Mouse (Mus musculus) stomach, embryonic 14.5 days (tissue): ENCODE results near the gene Dpp8. TPM values are rescaled to one million over a fixed set of nuclear protein-coding genes. Genes with fewer than 3 reads are reported as not detected.

Experiments used
- ATAC-seq: fragments of 200-750 bp; cut with Nextera tagmentation; 2 replicates; pipeline ENCODE4 v1.8.0; 2017; ENCODE audit warnings: low read depth, moderate TSS enrichment; ENCODE audit not compliant: insufficient number of reproducible peaks, insufficient read depth, low FRiP score
- H3K27ac ChIP-seq: fragments of 300-500 bp; sonication (generic); 2 replicates; pipeline ENCODE4 v1.5.1; 2014; ENCODE audit warnings: mild to moderate bottlenecking, low read length, moderate library complexity, mixed read lengths
- H3K27me3 ChIP-seq: fragments of 300-500 bp; sonication (generic); 2 replicates; pipeline ENCODE4 v1.6.1; 2014; ENCODE audit warnings: low read length, control low read depth, mixed read lengths; ENCODE audit not compliant: control insufficient read depth, insufficient read depth
- H3K36me3 ChIP-seq: fragments of 300-500 bp; sonication (generic); 2 replicates; pipeline ENCODE4 v1.6.1; 2014; ENCODE audit warnings: mild to moderate bottlenecking, control low read depth, low read length, moderate library complexity, mixed read lengths; ENCODE audit not compliant: control insufficient read depth, insufficient read depth
- H3K4me1 ChIP-seq: fragments of 300-500 bp; sonication (generic); 2 replicates; pipeline ENCODE4 v1.6.1; 2014; ENCODE audit warnings: low read length, control low read depth, mixed read lengths; ENCODE audit not compliant: control insufficient read depth, insufficient read depth
- H3K4me2 ChIP-seq: fragments of 300-500 bp; sonication (generic); replicated peaks from 2 replicates; pipeline ENCODE4 v1.6.1; 2014; ENCODE audit warnings: low read depth, low read length, control low read depth
- H3K4me3 ChIP-seq: fragments of 300-500 bp; sonication (generic); 2 replicates; pipeline ENCODE4 v1.5.1; 2014; ENCODE audit warnings: low read depth, low read length, control low read depth
- H3K9ac ChIP-seq: fragments of 300-500 bp; sonication (generic); replicated peaks from 2 replicates; pipeline ENCODE4 v1.6.1; 2014; ENCODE audit warnings: low read depth, mild to moderate bottlenecking, control low read depth, low read length, moderate library complexity, mixed read lengths
- H3K9me3 ChIP-seq: fragments of 300-500 bp; sonication (generic); 2 replicates; pipeline ENCODE4 v1.6.1; 2016; ENCODE audit warnings: low read depth, low read length, control low read depth; ENCODE audit not compliant: control insufficient read depth
- WGBS: fragments of 180-500 bp; shearing (Covaris S2); extraction: QIAGEN DNeasy Blood & Tissue Kit; methylation state at CpG from one replicate; pipeline ENCODE4 v1.1.7; 2014; 5-methylcytosine and 5-hydroxymethylcytosine counted together
- polyA plus RNA-seq: library from polyadenylated mRNA; unstranded; fragments of >200 nt; fragmentation: Nextera tagmentation; extraction: Ambion mirVana; gene quantifications from 2 replicates; pipeline ENCODE4 v1.2.1, GENCODE M21; 2014

Dpp8 gene
- polyA plus RNA-seq, 1 experiment from 2014 or later: 33.1 TPM

DNA sequence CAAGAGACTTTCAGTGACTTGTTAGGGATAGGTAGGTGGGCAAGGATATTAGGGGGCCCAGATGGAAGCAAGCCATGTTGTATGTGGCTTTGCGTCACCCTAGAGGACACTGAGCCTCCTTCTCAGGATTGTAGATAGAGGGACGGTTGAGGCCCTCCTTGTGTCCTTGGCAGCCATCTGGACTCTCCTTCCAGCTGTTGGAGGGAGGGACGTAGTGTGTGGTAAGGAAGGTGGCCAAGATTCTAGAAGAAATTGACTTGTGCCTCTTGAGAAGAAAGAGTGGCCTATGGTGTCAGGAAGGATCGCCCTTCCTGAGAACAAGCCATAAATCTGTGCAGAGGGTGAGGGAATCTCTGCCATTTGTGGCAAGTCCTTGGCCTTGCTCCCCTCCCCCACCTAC, 74.6 kb downstream of the Dpp8 start:
- Histone ChIP-seq H3K27ac (no peak overlapping the region), H3K27me3 (no peaks in the 10 kb centered on the region), H3K4me2 (no peak overlapping the region), H3K36me3 (no peaks in the 10 kb centered on the region), H3K4me1 (peaks cover 34% of the 10 kb centered on the region), H3K9ac (no peak overlapping the region), H3K9me3 (no peaks in the 10 kb centered on the region), H3K4me3 (no peak overlapping the region)
- WGBS: 77% methylated on average over 4 of the region's 4 CpGs
- ATAC-seq: no peak

DNA sequence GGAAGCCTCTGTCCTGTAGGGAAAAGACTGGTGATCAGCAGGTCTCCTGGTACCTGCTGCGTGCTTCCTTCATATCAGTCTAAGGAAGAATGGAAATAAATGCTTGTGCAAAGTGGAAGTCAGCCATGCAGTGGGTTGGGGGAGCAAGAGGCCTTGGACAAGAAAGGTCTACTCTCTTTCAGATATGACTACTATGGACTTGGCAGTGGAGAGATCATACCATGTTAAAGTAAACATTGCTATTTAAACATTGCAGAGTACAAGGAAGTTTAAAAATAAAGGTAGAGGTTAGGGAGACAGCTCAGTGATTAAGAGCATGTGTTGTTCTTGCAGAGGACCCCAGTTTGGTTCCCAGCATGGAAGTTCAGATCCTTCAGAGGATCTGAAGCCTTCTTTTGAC, 75.7 kb downstream of the Dpp8 start:
- peak; percentile 68 for ATAC-seq

DNA sequence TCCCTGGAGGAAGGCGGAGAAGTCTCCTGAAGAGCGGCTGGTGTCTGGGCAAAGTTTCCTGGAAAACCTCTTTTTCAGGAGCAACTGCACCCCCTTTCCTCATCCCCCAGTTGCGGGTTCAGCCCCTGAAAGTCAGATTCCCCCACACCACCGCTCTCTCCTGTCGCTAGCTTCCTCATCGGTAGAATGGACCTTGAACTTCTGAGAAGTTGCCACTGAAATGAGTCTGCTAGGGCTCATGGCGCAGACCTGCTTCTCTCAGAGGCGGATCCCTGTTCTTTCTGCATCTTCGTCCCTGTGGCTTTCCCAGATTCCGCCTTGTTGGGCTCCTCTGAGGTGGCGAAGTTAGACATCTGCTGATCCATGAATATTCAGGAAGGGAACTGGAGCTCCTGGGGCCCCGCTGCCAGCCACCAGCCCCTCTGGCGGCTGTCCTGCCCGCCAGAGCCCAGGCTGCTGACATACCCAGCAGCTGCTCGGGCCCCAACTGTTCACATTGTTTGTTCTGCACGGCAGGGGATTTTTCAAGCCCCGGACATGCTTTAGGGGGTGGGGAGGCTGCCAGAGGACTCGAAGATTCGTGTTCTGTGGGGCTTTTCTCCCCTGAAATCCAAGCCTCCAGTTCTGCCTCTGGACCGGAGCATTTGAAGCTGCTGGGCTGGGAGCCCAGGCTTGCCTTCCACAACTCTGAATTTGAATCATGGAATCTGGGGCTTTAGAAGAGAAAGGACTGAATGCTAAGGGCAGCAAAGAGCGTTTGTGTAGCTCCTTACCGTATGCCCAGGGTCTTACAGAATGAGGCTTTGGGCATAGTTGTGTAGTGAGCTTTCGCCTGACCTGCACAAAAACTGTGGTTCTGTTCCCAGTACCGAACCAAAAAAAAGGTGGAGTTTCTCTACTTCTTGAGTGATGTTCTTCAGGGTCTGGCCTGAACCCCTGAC, 77.2 kb downstream of the Dpp8 start:
- Histone ChIP-seq H3K27me3 (no peaks in the 10 kb centered on the region), H3K9me3 (no peaks in the 10 kb centered on the region), H3K4me3 (0 out of 2 replicates have a peak overlapping the region, but pooled peaks have one; percentile 6), H3K4me1 (peaks cover 18% of the 10 kb centered on the region), H3K9ac (peak overlapping the region; percentile 29; the same call in 1 of the 2 replicates), H3K27ac (peak overlapping the region; percentile 85), H3K36me3 (peaks cover 4% of the 10 kb centered on the region; the same call in 1 of the 2 replicates), H3K4me2 (peak overlapping the region; percentile 35)
- WGBS: 12% methylated on average over 24 of the region's 24 CpGs
- ATAC-seq: peak; percentile 57; the same call in 1 of the 2 replicates

More for the DNA sequence above, 75.7 kb downstream of the Dpp8 start:
- Histone ChIP-seq H3K4me1 (peaks cover 31% of the 10 kb centered on the region), H3K4me3 (no peak overlapping the region), H3K4me2 (no peak overlapping the region), H3K27me3 (no peaks in the 10 kb centered on the region), H3K9me3 (no peaks in the 10 kb centered on the region), H3K27ac (no peak overlapping the region), H3K36me3 (no peaks in the 10 kb centered on the region; the same call in 1 of the 2 replicates), H3K9ac (no peak overlapping the region)
- WGBS: 55% methylated on average over 1 of the region's 1 CpGs

DNA sequence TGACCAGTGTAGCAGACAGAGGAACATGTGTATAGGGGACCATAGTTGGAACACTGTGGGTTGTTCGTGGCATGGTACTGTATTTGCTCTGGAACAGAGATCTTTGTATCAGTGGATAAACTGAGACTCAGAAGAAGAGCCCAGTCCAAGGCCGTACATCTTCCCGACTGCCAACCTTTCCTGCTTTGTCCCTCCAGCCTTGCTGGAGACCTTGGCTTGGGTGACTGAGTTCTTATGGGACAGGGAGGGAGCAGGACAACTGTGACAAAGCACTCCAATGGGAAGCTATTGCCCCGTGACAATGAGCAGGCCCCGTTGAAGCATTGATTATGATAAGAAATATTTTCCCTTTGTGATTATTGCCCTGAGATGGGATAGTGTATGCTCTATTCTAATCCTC, 79.5 kb downstream of the Dpp8 start:
- Histone ChIP-seq H3K4me1 (peaks cover 17% of the 10 kb centered on the region), H3K27ac (no peak overlapping the region), H3K9ac (no peak overlapping the region), H3K36me3 (peaks cover 23% of the 10 kb centered on the region; the same call in 1 of the 2 replicates), H3K9me3 (no peaks in the 10 kb centered on the region), H3K27me3 (no peaks in the 10 kb centered on the region), H3K4me3 (no peak overlapping the region), H3K4me2 (no peak overlapping the region)
- ATAC-seq: no peak
- 85% methylated on average over 5 of the region's 5 CpGs for WGBS

DNA sequence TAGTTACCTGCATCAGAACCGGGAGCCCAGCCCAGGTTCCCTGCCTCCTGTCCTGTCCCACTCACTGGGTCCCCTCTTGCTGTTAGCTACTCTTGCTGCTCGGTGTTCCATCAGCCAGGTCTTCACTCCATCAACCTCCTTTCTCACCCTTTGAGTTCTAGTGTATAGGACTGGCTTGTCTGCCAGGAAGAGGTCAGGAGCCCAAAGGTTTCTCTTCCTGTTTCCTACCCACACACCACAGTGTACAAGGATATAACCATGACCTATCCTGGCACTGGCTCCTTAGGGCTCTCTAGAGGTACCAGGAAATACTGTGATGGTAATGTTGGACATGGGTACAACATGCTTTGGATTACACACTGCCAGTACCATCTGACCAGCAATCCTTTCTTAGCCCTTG, 81.5 kb downstream of the Dpp8 start:
- H3K4me2 ChIP-seq: no peak overlapping the region
- peaks cover 29% of the 10 kb centered on the region; the same call in 1 of the 2 replicates for H3K36me3 ChIP-seq
- 87% methylated on average over 2 of the region's 2 CpGs for WGBS
- no peak for ATAC-seq
- no peaks in the 10 kb centered on the region for H3K9me3 ChIP-seq
- H3K27ac ChIP-seq: no peak overlapping the region
- peaks cover 13% of the 10 kb centered on the region for H3K4me1 ChIP-seq
- H3K4me3 ChIP-seq: no peak overlapping the region
- no peak overlapping the region for H3K9ac ChIP-seq
- no peaks in the 10 kb centered on the region for H3K27me3 ChIP-seq

DNA sequence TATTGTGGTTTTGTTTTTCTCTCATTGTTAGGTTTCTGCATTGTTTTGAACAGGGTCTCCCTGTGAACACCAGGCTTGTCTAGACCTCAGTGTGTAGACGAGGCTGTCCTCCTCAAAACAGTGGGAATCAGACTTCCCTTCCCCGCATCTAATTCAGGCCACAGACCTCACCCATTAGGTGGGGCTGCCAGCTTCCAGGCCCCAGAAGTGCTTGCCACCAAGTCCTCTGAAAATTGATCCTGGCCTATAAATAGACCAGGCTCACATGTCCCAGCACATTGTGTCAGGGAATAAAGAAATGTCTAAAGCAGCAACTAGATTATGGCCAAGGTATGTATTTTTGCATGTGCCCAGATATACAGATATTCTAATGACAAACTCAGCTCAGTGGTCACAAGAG, 83.7 kb downstream of the Dpp8 start:
- H3K9me3 ChIP-seq: no peaks in the 10 kb centered on the region
- ATAC-seq: no peak
- H3K27me3 ChIP-seq: no peaks in the 10 kb centered on the region
- H3K27ac ChIP-seq: no peak overlapping the region
- WGBS: 74% methylated on average over 2 of the region's 2 CpGs
- peaks cover 38% of the 10 kb centered on the region; the same call in 1 of the 2 replicates for H3K36me3 ChIP-seq
- no peak overlapping the region for H3K9ac ChIP-seq
- H3K4me3 ChIP-seq: no peak overlapping the region
- H3K4me1 ChIP-seq: no peaks in the 10 kb centered on the region
- no peak overlapping the region for H3K4me2 ChIP-seq

DNA sequence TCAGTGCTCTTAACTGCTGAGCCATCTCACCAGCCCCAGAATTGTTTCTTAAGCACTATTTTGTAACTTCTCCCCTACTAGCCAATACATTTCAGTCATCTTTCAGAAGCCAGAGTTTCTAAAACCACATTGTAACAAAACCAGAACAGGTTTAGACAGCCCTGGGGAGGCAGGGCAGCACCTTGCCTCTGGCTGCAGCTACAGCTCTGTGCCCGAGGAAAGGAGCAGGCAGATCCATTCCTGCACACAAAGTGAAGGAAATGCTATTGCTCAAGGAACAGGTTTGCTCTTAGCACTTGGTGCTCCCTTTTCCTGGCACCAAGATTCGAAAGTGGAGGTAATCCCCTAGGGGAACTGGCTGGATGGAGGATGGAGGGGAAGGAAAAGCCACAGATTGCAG, 85.3 kb downstream of the Dpp8 start:
- H3K9me3 ChIP-seq: no peaks in the 10 kb centered on the region
- H3K27ac ChIP-seq: no peak overlapping the region
- H3K4me2 ChIP-seq: no peak overlapping the region
- H3K36me3 ChIP-seq: peaks cover 43% of the 10 kb centered on the region; the same call in 1 of the 2 replicates
- ATAC-seq: no peak
- no peak overlapping the region for H3K9ac ChIP-seq
- no peaks in the 10 kb centered on the region for H3K27me3 ChIP-seq
- WGBS: 67% methylated on average over 2 of the region's 2 CpGs
- H3K4me3 ChIP-seq: no peak overlapping the region
- H3K4me1 ChIP-seq: no peaks in the 10 kb centered on the region

DNA sequence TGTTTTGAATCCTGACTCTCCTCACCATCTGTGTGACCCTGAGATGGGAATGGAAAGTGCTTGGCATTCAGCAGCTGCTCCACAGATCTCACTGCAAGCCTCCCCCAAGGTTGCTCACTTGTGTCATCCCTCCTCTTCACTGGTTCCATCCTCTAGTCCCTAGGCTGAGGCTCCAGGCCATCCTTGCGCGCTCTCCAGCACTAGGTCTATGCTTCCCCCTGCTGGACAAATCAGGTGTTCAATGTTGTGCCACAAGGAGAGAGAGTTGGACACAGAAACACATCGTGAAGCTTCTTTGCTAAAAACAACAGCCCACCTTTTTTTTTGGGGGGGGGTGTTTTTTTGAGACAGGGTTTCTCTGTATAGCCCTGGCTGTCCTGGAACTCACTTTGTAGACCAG, 88.7 kb downstream of the Dpp8 start:
- Histone ChIP-seq H3K4me1 (0 out of 2 replicates have a peak, but pooled peaks cover 6% of the 10 kb centered on the region), H3K9ac (no peak overlapping the region), H3K27ac (no peak overlapping the region), H3K4me3 (no peak overlapping the region), H3K36me3 (peaks cover 35% of the 10 kb centered on the region; the same call in 1 of the 2 replicates), H3K9me3 (no peaks in the 10 kb centered on the region), H3K27me3 (no peaks in the 10 kb centered on the region), H3K4me2 (no peak overlapping the region)
- ATAC-seq: 0 out of 2 replicates have a peak, but pooled peaks have one; percentile 50
- WGBS: 13% methylated on average over 3 of the region's 3 CpGs
